Mouse (Mus musculus) thymus, postnatal 25 days (tissue): ENCODE measurements around the gene Vamp2.

Experiments used
- DNase-seq: peaks from one replicate; pipeline ENCODE4 v3.0.0; 2022

Vamp2 gene

GRCm38 (mm10) chr11:69099915-69100345 lies 11.6 kb downstream of the Vamp2 start:
- peak; percentile 91 for DNase-seq

GRCm38 (mm10) chr11:69100639-69101360 lies 12.5 kb downstream of the Vamp2 start:
- no peak for DNase-seq

GRCm38 (mm10) chr11:69101604-69102402 lies 13.5 kb downstream of the Vamp2 start:
- no peak for DNase-seq

GRCm38 (mm10) chr11:69102403-69102725 lies 14.1 kb downstream of the Vamp2 start:
- no peak for DNase-seq

- DNase-seq, result no peak
Measured at GRCm38 (mm10) chr11:69103121-69103520, 14.8 kb downstream of the Vamp2 start.

GRCm38 (mm10) chr11:69103531-69104435 lies 15.5 kb downstream of the Vamp2 start:
- DNase-seq, result no peak

- DNase-seq, result no peak
Measured at GRCm38 (mm10) chr11:69104487-69104886, 16.2 kb downstream of the Vamp2 start.

GRCm38 (mm10) chr11:69105227-69105626 lies 16.9 kb downstream of the Vamp2 start:
- DNase-seq, result no peak

- DNase-seq, result no peak
Measured at GRCm38 (mm10) chr11:69105796-69106195, 17.5 kb downstream of the Vamp2 start.

- no peak for DNase-seq
Measured at GRCm38 (mm10) chr11:69106299-69106698, 18.0 kb downstream of the Vamp2 start.

GRCm38 (mm10) chr11:69106842-69107241 lies 18.6 kb downstream of the Vamp2 start:
- DNase-seq, result no peak

- no peak for DNase-seq
Measured at GRCm38 (mm10) chr11:69107676-69108075, 19.4 kb downstream of the Vamp2 start.

GRCm38 (mm10) chr11:69108223-69108622 lies 19.9 kb downstream of the Vamp2 start:
- no peak for DNase-seq

GRCm38 (mm10) chr11:69109032-69109900 lies 21.0 kb downstream of the Vamp2 start:
- no peak for DNase-seq

GRCm38 (mm10) chr11:69110319-69111046 lies 22.2 kb downstream of the Vamp2 start:
- peak; percentile 91 for DNase-seq

GRCm38 (mm10) chr11:69111051-69111810 lies 22.9 kb downstream of the Vamp2 start:
- DNase-seq, result no peak

- no peak for DNase-seq
Measured at GRCm38 (mm10) chr11:69111865-69112264, 23.6 kb downstream of the Vamp2 start.

GRCm38 (mm10) chr11:69114018-69114417 lies 25.7 kb downstream of the Vamp2 start:
- no peak for DNase-seq

- no peak for DNase-seq
Measured at GRCm38 (mm10) chr11:69114621-69115020, 26.3 kb downstream of the Vamp2 start.

GRCm38 (mm10) chr11:69116843-69117242 lies 28.6 kb downstream of the Vamp2 start:
- no peak for DNase-seq
